Mouse (Mus musculus) olfactory bulb, adult 2 months (tissue): ENCODE data around the gene Lancl1. TPM values are rescaled to one million over a fixed set of nuclear protein-coding genes. Genes with fewer than 3 reads are reported as not detected.

ENCODE experiments used
- H3K27ac ChIP-seq: fragments of 200-500 bp; 2 replicates; pipeline ENCODE4 v1.5.1; 2012; ENCODE audit warnings: low read depth, low read length; ENCODE audit not compliant: insufficient read depth
- H3K4me1 ChIP-seq: fragments of 200-500 bp; 2 replicates; pipeline ENCODE4 v1.6.1; 2012; ENCODE audit warnings: low read length; ENCODE audit not compliant: control insufficient read depth, insufficient read depth
- H3K4me3 ChIP-seq: fragments of 200-500 bp; 2 replicates; pipeline ENCODE4 v1.5.1; 2012; ENCODE audit warnings: mild to moderate bottlenecking, low read depth, low read length, moderate library complexity; ENCODE audit not compliant: insufficient read depth
- CTCF ChIP-seq: fragments of 200-500 bp; IDR thresholded peaks from 2 replicates; pipeline ENCODE4 v1.5.1; 2012; ENCODE audit warnings: low read depth, mild to moderate bottlenecking, low read length, moderate library complexity; ENCODE audit not compliant: insufficient read depth
- POLR2A ChIP-seq: fragments of 200-500 bp; IDR thresholded peaks from 2 replicates; pipeline ENCODE4 v1.6.1; 2012; ENCODE audit warnings: mild to moderate bottlenecking, low read depth, low read length, moderate library complexity; ENCODE audit not compliant: insufficient read depth
- WGBS: fragments of 180-500 bp; shearing (Covaris S2); methylation state at CpG from one replicate; pipeline ENCODE4 v1.1.7; 2018; 5-methylcytosine and 5-hydroxymethylcytosine counted together
- polyA plus RNA-seq: library from polyadenylated mRNA; stranded (reverse); fragments of >200 nt; gene quantifications from 2 replicates; pipeline ENCODE4 v1.2.4, GENCODE M21; 2012; ENCODE audit warnings: low replicate concordance; ENCODE audit not compliant: missing spikeins, insufficient read depth, insufficient read length

The Lancl1 gene
- polyA plus RNA-seq, 1 experiment, result not detected

DNA sequence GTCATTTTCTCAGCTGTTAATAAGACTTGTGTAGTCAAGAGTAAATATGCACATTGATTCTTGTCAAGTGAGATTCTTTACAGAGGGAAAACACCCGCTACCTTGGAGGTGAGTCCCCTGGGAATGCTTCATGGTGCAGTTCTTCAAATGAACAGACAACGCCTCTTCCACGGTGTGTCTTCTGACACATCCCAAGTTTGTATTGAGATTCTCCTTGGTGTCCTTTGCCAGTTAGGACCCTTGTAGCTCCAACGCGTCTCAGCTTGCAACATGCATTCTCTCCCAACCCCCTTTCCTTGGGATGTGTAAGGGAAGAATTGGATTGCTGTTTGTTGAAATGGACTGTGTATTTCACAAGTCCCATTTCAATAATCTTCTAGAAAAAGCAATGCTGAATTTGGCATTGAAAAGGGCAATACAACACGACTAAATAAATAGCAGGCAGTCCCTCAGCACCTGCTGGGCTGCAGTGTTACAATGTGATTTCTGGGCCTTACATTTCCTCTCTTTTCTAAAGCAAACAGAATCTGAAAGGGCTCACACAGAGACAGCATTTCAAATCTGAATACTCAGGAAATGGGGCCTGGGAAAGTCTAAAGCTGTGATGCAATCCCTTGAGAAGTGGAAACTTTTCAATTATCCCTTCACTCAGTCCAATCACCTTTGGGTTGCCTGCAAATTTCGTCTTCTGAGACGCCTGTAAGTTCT lies 78.0 kb downstream of the Lancl1 start:
- no peaks in the 10 kb centered on the region for H3K4me1 ChIP-seq
- no peak for TF ChIP-seq CTCF
- no peak for TF ChIP-seq POLR2A
- 52% methylated on average over 8 of the region's 8 CpGs for WGBS
- H3K4me3 ChIP-seq, result no peak overlapping the region
- no peak overlapping the region for H3K27ac ChIP-seq

DNA sequence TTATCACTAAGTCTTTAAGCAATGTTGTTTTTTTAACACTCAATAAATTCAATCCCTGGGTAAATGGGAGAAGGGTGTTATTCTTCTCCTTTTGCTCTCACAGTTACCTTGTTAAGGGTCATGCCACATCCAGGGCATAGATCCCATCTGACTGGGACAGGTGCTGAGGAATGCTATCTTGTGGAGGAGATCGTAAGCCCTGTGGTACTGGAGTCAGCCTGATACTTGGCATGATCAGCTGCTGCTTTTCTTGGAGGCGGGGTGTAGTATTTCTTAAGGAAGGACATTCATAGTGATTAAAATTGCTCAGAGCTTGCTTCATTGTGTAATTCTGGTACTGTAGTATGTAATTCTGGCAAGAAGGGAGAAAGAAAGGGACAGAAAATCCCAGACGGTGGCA lies 81.3 kb downstream of the Lancl1 start:
- WGBS, result 49% methylated on average over 3 of the region's 3 CpGs
- Histone ChIP-seq H3K27ac (no peak overlapping the region), H3K4me3 (no peak overlapping the region), H3K4me1 (no peaks in the 10 kb centered on the region)
- TF ChIP-seq CTCF, result no peak
- TF ChIP-seq POLR2A, result no peak

DNA sequence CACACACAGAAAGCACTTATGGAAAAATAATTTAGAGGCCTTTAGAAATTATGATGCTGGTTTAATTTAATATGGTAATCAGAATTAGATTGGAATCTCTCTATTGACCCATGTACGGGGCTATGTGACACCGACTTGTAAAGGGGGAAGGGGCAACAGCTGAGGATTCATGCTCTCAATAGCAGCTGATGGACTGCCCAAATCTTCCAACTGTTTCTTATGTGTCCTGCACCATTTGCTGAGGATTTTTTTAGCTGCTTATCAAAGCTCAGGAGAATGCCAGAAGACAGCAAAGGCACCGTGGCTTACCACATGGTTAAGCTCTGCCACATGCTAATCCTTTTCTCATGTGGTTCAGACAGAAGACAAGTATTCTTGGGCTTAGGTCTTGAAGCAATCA lies 87.6 kb downstream of the Lancl1 start:
- Histone ChIP-seq H3K4me3 (no peak overlapping the region), H3K4me1 (no peaks in the 10 kb centered on the region), H3K27ac (no peak overlapping the region)
- no peak for TF ChIP-seq CTCF
- TF ChIP-seq POLR2A, result no peak
- WGBS, result 89% methylated on average over 3 of the region's 3 CpGs

Other genes with a start within 250 kb of the Lancl1 start
- gene Kansl1l, start 221.3 kb downstream of the Lancl1 start, polyA plus RNA-seq, result not detected in 2 replicates
- not detected in 2 replicates for gene Acadl, start 175.6 kb downstream of the Lancl1 start, polyA plus RNA-seq
- gene Myl1, start 93.5 kb downstream of the Lancl1 start, polyA plus RNA-seq, result not detected in 2 replicates
- not detected in 2 replicates for gene Cps1, start 84.2 kb upstream of the Lancl1 start, polyA plus RNA-seq